Mouse (Mus musculus) spleen, adult 12 weeks (tissue): ENCODE measurements at regions not wholly inside any gene's neighbourhood (a gene's known extent, or its start where the extent isn't known, plus 50 kb on each side); places are given as distances from the start of the nearest gene placed in this dataset.

Experiments used
- DNase-seq: peaks from one replicate; pipeline ENCODE4 v3.0.0; 2022; ENCODE audit warnings: low spot score

DNA sequence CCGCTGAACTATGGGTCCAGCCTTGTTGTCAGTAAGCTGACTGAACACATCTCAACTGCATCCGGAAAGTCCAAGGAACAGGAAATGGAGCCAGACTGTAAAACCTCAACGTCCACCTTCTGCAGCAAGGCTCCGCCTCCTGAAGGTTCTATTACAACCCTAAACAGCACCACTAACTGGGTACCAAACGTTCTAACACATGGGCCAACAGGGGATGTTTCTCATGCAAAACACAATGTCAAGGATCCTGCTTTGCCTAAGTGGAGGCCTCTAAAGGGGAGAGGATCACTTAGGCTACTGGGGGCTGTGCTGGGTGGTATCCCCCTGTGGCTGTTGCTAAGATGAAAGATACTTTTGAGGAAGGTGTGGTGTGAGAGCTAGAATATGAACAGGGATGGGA lies 51.0 kb upstream of the Stt3b start:
- DNase-seq: no peak

DNA sequence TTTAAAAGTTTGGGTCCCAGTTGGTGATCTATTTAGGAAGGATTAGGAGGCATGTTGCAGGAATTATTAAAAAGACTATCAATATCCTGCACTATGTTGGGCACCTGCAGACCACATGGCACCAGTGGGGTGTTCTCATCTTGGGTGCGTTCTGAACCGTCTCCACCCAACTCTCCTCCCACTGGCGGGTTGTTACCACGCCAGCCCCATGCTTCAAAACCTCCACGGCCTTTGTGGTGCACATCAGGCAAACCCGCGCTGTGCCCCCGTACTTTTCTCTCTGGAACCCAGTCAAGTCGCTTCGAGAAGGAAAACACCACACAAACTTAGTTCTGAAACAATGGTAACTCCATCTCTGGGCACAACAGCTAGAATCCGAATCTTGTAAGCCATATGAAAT lies 51.7 kb upstream of the Stt3b start:
- no peak for DNase-seq

DNA sequence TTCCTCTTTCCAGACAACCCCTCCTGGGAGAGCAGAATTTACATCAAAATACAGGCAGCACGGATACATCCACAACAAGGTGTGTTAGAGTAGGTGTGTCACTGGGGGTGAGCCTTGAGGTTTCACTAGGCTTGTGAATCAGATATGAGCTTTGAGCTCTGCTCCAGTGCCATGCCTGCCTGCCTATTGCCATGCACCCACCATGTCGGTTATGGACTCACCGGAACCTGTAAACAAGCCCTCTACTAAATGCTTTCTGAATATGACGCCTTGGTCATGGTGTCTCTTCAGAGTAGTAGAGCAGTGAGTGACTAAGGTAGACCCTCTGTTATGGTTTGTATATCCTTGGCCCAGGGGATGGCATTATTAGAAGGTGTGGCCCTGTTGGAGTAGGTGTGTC lies 52.3 kb upstream of the Stt3b start:
- DNase-seq: no peak

DNA sequence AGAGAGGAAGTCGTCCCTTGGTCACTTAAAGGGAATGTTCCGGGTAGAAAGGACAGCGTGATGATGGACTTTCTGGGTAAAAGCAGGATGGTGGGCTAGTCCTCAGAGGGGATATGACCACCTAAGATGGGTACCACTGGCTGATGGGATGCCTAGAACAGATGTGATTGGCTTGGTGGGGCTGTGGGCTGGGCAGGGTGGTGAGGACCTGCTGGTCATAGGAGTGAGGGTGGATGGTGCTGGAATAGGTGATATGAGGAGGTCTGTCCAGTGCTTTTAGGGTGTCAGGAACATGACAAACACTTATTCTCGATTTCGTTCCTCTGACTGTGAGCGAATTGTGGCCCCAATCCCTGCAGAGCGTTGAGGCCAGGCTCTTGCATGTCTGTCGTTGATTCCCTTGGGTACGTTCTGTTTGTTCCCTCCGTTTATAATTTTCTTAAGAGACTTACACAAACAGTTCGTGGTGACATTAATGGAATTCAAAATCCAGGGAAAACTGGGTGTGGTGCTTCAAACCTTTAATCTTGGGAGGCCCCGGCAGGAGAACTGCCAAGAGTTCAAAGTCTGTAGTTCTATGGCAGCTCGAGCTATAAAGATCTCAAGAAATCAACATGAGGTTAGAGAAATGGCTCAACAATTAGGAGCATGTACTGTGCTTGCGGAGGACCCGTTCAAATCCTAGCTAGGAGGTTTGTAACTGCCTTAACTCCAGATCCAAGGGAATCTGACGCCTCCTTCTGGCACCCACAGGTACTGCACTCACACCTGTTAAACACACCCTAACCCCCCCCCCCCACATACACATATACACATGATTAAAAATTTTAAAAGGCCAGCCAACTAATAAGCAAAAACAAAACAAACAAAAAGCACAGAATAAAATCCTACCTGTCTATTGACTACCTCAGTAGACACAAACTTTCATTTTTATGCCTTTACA lies 55.0 kb upstream of the Stt3b start:
- no peak for DNase-seq

DNA sequence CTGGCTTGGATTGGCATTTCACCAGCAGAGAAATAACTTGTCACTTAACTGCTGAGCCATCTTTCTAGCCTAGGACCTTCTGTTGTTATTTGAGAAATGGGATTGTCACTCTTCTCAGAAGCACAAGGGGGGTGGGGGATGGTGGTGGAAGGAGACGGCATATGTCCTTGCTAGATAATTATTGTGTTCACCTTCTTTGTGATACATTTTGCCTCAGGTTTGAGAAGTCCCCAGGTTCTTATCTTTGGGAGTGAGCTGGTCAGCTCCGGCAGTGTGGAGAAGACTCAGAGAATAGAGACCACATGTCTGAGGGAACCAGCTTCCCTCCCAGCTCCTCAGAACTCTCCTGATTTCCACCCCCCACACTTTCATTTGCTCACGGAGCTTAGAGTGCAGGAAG lies 57.6 kb upstream of the Stt3b start:
- DNase-seq: no peak

DNA sequence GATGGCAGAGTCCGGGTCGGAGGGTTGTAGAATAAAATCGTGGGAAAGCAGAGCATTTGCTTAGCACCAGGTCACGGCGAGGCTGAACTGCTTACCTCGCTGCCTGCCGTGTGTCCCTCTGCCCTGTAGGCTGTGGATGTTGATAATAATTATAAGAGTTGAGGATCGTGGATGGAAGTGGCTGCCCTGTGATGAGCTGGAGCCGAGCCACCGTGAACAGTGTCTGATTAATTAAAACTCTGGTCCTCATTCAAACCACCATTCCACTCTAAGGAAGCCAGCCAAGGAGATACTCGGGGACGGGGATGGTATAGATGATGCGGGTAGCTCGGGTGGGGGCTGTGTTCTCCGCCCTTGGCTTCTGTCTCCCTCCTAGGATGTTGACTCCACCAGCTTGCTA lies 70.1 kb upstream of the Stt3b start:
- no peak for DNase-seq

DNA sequence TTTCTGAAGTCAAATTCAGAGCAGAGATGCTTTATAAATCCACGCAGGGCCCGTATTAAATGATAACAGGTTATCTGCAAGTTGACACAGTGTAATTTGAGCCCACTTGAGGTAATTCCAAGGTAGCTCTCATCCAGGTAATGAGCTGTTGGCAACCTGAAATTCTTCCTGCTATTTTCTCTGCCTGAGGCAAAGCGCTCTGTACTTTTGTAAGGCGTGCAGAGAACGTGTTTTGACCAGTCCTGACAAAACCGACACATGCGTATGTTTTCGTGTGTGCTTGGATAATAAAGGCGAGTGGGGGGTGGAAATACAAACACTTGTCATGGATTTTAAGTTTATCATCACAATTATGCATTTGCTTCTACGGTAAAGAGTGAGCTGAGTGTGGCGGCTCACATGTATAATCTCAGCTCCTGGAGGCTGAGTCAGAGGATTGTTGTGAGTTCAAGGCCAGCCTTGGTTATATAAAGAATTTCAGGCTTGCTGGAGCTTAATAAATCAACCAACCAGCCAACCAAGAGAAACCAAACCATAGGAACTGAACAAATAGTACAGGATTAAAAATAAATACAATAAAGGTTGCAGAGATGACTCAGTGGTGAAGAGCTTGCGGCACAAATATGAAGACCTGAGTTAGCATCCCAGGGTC lies 72.7 kb upstream of the Stt3b start:
- DNase-seq: no peak

DNA sequence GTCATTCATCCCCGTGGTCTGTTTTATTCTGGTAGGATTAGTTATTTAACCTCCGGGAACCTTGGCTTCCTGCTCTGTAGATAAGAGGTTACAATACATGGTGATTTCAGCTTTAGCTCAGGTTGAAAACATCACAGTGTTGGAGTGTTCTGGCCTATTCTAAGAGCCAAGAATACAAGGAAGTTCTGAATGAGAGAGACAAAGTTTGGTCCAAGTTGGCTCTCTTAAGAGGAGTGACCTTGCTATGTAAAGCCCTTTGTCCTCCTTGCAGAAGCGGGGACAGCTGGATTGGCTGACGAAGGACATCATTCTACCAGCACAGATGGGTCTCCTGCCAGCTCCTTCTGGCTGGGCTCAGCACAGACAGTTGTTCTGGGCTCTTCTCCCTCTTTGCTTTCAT lies 73.7 kb upstream of the Stt3b start:
- no peak for DNase-seq

DNA sequence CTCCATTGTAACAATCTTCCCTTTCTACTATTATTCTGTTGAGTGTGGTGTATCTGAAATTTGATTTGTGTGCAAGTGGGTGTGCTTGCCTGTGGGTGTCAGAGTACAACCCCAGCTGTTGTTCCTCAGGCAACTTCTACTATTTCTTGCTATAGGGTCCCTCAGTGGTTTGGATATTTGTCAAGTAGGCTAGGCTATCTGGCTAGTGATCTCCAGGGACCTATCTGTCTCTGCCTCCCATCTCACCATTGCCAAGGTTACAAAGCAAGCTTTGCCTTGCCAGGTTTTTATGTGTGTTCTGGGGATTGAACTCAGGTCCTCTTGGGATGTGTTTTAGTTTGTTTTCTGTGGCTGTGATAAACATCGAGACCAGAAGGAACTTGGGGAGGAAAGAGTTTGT lies 74.1 kb upstream of the Stt3b start:
- no peak for DNase-seq

DNA sequence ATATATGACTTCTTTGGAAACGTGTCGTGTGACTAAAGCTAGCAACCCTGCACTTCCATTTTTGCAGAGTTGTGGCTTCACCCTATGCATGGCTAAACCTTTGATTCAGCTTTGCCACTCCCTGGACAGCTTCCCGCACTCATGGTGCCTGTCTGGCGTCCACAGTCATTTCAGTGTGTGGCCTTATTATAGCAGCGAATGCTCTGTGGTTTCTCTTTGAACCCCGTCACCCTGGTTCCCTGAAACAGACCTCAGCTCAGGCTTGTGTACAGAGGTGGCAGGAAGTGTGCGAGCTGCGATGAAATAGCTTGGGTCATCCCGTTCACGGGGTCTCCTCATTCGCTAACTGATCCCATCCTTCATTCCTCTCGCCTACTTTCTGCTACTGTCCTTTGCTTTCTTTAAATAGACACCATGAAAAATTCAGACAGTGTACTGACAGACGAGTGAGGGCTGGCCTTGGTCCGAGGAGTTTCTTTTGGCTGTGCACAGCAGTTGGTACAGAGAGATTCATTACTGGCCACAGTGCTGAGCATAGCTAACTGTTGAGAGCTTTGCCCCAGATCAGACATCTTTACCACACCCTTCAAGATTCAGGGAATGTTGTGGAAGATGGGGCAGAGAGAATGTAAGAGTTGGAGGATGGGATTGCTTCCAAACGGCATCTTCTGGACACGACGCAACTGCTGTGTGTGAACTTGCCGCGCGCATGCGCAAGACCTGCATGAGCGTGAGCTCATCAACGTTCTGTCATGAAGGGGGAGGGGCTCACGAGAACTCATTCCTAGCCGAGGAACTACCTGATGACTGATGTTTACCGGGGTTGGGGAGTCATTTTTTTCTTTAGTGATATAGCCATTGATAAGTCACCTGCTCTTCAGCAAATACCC lies 77.5 kb upstream of the Stt3b start:
- no peak for DNase-seq

DNA sequence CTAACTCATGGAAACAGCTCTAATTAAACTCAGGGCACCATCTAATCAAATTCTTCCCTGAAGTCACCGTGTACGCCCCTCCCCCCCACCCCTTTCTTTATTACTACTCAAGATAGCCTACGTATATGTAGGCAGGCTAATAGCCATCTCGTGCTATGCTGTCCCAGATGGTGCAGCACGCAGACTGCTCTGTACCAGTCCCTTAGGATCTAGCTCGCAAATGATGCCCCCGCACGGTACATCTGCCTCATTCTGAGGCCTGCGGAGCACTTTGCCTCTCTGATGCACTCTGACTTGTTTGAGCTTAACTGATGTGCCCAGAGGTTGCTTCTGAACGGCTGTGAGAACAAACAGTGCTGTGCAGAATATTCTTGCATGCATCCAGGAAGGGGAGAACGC lies 78.1 kb upstream of the Stt3b start:
- DNase-seq: no peak

DNA sequence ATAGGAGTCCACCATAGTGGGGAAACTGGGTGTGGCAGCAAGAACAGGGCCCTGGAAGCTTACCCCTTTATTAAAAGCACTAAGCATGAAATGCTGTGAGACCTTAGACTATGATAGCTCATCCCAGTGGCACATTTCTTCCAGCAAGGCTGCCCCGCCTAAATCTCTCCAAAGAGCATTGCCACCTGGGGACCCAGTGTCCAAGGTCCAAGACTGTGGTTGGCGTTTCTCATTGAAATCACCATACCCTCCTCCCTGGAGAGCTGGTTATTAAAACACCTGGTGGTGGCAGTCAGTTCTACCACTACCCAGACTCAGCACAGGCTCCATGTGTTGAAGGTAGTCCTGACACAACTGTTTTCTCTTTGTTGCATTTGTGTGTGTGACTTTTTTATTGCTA lies 78.9 kb upstream of the Stt3b start:
- DNase-seq: no peak

DNA sequence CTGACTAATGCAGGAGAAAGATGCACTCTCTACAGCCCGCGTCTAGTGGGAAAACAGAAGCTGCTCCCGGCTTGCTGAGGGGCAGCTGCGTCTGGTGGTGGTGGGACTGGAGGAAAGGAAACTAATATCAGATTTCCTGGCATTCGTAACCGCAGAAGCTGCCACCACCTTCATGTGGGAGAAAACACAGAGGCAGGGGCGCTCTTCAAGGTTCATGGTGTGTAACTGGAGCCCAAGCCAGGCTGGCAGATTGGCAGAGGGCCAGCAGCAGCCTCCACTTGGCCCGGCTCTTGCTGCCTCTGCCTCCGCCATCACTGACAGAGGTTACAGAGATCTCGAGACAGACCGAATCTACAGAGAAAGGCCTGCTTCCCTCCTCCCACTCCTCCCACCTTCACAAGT lies 80.7 kb upstream of the Stt3b start:
- no peak for DNase-seq

DNA sequence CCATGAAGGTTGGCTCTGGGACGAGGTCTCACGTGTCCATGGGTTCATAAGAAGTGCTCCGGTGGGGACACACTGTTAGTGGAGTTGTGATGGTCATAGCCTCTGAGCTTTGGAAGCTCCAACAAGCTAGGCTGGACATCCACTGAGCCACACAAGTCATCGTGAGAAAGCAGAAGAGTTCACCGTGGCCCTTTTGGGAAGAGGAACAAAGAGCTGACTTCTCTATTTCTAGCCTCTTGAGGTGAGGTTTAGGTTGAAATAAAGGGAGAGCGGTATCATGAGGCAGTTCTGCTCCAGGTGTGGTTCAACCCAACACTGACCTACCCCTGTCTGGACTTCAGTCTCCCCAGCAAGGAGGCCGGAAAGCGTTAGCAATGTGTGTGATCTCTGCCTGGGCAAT lies 85.3 kb upstream of the Stt3b start:
- no peak for DNase-seq

DNA sequence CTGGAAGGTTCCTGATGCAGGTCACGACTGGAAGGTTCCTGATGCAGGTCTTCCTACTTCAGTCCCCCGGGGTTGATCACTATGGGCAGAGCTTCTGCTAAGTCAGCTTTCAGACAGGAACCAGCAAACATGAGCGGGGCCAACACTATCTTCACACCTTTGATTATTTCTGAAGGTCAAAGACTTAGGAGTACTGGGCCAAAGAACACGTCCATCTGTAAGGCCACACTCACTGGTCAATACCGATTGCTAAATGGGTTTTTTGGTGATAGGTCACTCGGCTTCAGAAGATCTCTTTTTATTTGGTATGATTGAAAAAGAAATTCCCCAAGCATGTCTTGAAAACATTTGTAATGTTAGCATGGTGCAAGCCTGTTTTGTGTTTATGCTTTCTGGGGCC lies 90.2 kb upstream of the Stt3b start:
- DNase-seq: no peak

DNA sequence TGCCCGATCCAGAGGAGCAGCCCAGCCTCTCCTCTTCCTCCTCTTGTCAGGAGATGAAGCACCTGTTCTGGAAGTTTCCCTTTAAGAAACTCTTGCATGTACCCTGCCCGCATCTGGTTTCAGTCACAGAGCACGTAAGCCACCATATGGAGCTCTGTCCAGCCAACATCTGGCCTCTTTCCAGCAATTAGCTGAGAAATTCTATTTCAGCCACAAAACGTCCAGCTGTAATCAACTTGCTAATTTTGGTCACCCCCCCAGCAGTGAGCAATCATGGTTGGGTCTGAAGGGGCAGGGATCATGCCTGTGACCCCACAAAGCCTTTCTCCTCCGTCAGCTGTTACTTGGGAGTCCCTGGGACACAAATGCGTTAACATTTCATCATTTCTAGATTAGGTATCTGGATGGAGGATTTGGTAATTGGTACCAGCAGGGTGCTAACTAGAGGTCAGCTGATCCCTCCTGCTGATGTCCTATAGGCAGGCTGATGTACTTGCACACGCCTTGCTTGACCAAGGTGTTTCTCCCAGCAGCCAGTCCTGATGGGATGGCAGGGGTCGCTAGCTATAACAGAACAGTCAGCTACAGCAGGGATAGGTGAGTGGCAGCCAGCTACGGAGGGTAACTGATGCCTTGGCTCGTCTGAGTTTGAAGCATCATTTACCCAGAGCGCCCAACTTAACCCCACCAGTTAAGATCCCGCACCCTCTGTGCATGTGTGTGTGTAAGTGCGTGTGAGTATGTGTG lies 91.4 kb upstream of the Stt3b start:
- DNase-seq: no peak

DNA sequence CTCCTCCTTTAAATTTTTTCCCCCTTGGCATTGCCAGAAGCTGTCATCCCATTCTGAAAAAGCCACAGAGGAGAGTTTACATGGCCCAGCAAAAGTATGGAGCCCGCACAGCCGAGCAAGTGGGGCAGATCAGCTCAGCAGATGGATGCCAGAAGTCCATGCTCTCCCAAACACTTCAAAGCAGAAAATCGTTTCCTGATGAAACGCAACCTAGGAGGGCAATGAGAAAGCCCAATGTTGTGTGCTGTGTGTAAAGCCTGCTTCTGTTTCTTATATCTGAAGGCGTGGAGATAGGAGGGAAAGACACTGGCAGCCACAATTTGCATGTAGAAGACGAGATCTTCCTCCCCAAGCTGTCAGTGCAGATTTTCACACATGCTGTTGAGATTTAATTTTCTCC lies 92.4 kb upstream of the Stt3b start:
- DNase-seq: no peak

DNA sequence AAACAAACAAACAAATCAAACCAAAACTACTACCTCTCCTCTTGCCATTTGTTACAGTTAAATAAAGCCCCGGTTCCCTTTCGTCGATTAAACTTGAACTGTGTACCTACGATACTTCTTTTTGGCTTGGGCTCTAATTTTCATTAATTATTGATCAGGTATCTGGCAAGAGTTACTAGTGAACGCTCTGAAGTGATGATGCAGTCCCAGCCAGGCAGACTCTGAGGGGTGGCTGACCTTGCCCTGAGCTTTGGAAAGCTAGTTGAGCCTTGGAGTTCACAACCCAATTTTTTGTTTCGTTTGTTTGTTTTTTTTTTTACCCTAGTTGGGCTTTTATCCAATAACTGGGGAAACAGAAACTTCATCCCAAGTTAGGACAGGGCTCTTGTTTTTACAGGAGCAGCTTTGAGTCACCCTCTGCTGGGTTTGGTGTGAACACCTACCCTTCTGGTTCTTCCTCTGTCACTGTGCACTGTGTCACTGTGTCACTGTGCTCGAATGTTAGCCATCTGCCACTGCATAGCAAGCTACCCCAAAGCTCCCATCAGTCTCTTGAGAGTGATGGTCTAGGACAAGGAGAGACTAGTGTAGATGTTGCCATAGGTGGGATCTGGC lies 93.2 kb upstream of the Stt3b start:
- no peak for DNase-seq

DNA sequence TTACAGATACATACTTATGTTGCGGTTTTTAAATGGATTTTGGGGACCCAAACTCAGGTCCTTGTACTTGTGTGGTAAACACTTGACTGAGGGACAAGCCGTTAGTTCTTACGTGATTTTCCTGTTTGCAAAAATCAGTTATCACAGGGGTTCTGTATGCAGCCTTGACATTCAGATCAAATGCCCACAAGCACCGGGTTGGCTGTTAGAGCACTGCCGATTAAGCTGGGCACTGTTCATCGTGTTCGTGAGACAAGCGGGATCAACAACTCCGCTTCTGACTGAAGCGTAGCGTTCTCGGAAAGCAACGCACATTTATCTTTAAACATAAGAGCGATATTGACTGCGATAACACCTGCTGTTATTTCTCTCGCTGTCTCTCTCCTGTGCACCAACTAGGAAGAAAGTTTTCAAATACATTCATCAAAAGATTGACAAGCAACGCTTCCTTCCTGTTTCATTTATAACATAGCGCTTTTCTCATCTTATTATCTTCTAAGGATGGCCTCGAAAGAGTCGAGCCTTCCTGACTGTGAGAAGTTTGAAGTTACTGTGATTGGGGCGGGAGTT lies 97.8 kb upstream of the Stt3b start:
- DNase-seq: no peak

DNA sequence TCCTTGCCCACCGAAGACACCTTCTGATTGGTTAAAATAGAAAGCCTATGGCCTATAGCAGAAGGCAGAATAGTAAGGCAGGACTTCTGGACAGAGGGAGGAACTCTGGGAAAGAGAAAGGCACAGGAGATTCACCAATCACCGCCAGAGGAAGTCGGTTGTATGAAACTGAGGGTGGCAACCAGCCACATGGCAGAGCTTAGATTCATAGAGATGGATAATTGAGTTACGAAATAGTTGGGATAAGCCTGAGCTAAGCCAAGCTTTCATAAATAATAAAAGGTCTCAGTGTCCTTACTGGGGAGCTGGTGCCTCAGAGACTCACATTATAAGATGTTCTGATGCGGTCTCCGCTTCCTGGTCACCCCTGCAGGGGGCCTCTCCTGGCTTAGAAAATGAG lies 98.7 kb upstream of the Stt3b start:
- no peak for DNase-seq

DNA sequence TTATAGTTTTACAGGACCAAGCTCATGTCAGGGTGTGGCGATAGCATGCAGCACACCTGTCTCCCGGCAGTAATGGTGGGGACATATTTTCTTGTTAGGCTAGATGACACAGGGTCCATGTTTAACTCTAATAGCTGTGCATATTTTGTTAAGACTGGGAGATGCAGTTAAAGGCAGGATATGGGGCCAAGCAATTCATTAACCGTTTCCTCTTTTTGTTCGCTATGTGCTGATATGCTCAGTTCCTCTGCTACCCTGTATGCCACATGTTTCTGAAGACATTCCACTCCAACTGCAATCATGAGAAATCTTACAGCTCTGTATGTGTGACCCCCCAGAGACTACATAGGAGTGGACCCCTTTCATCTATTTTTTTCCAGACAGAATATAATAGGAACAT lies 104.0 kb upstream of the Stt3b start:
- DNase-seq: no peak
